Mouse (Mus musculus) small intestine, adult 2 months (tissue): ENCODE measurements around the gene Wbp1l. TPM values are rescaled to one million over a fixed set of nuclear protein-coding genes. Genes with fewer than 3 reads are reported as not detected.

Experiments used
- H3K27ac ChIP-seq: fragments of 200-500 bp; 2 replicates; pipeline ENCODE4 v1.5.1; 2012; ENCODE audit warnings: low read depth, low read length, control low read depth, inconsistent platforms; ENCODE audit not compliant: insufficient read depth
- H3K27me3 ChIP-seq: fragments of 200-500 bp; 2 replicates; pipeline ENCODE4 v1.6.1; 2012; ENCODE audit warnings: mild to moderate bottlenecking, moderate library complexity, low read length, inconsistent platforms; ENCODE audit not compliant: control insufficient read depth, insufficient read depth
- H3K36me3 ChIP-seq: fragments of 200-500 bp; 2 replicates; pipeline ENCODE4 v1.6.1; 2012; ENCODE audit warnings: mild to moderate bottlenecking, low read length, control low read depth, inconsistent platforms; ENCODE audit not compliant: control insufficient read depth, insufficient read depth
- H3K4me1 ChIP-seq: fragments of 200-500 bp; 2 replicates; pipeline ENCODE4 v1.6.1; 2012; ENCODE audit warnings: low read length, inconsistent platforms, mixed read lengths; ENCODE audit not compliant: control insufficient read depth, insufficient read depth, insufficient read length
- H3K4me3 ChIP-seq: fragments of 200-500 bp; 2 replicates; pipeline ENCODE4 v1.5.1; 2012; ENCODE audit warnings: low read depth, mild to moderate bottlenecking, control low read depth, inconsistent platforms, low read length, moderate library complexity
- CTCF ChIP-seq: fragments of 200-500 bp; IDR thresholded peaks from 2 replicates; pipeline ENCODE4 v1.5.1; 2012; ENCODE audit warnings: low read depth, mild to moderate bottlenecking, control low read depth, inconsistent platforms, low read length, moderate library complexity, mixed read lengths; ENCODE audit not compliant: insufficient replicate concordance, insufficient read length; ENCODE audit errors: extremely low read depth
- POLR2A ChIP-seq: fragments of 200-500 bp; IDR thresholded peaks from 2 replicates; pipeline ENCODE4 v1.6.1; 2012; ENCODE audit warnings: low read depth, mild to moderate bottlenecking, control low read depth, inconsistent platforms, low read length, moderate library complexity
- WGBS: fragments of 180-500 bp; shearing (Covaris S2); methylation state at CpG from one replicate; pipeline ENCODE4 v1.1.7; 2018; 5-methylcytosine and 5-hydroxymethylcytosine counted together
- polyA plus RNA-seq: library from polyadenylated mRNA; depleted of rRNA; stranded (reverse); fragments of >200 nt; gene quantifications from 2 replicates; pipeline ENCODE4 v1.2.3, GENCODE M21; 2012

Gene Wbp1l
- polyA plus RNA-seq, 1 experiment: 42.4 TPM

- TF ChIP-seq CTCF: no peak
- peak; percentile 55; the same call in 1 of the 2 replicates for TF ChIP-seq POLR2A
These were observed 90.8 kb downstream of the Wbp1l start, which contains the start of gene Borcs7 for GRCm38 (mm10) chr19:46689460-46690372. Gene Borcs7, plus strand, starts transcription at chr19:46689906.

GRCm38 (mm10) chr19:46690387-46690786, 91.5 kb downstream of the Wbp1l start:
- Histone ChIP-seq H3K4me1 (peaks cover 3% of the 10 kb centered on the region; the same call in 1 of the 2 replicates), H3K36me3 (no peaks in the 10 kb centered on the region), H3K4me3 (peak overlapping the region; percentile 97), H3K27ac (no peak overlapping the region), H3K27me3 (no peaks in the 10 kb centered on the region)
- WGBS: 71% methylated on average over 11 of the region's 11 CpGs
- TF ChIP-seq POLR2A: no peak
- TF ChIP-seq CTCF: no peak

More at GRCm38 (mm10) chr19:46689460-46690372, 90.8 kb downstream of the Wbp1l start, which contains the start of gene Borcs7:
- H3K4me1 ChIP-seq: peaks cover 3% of the 10 kb centered on the region; the same call in 1 of the 2 replicates
- peak within 1 kb of the TSS; percentile 97 for H3K4me3 ChIP-seq
- H3K27me3 ChIP-seq: no peaks in the 10 kb centered on the region
- WGBS: 3% methylated on average over 44 of the region's 44 CpGs
- peak within 1 kb of the TSS; percentile 78 for H3K27ac ChIP-seq
- no peaks in the 10 kb centered on the region for H3K36me3 ChIP-seq

DNA sequence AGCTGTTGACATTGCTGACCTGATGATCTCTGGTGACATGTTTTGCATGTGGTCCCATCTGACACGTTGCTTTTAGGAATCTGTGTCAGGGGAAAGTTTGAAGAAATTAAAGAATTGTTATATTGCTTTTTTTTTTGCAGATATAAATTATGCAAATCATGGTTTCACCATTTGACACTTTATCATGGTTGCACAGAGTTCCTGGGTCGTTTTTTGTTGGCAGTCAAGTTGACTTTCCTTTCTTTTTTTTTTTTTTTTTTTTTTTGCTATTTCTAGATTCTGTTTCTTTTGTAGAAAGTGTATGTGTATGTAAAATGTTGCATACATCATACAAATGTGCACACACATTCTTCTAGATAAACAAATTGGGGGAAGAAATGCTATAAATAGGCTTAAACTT, 92.2 kb downstream of the Wbp1l start:
- Histone ChIP-seq H3K27ac (no peak overlapping the region), H3K36me3 (no peaks in the 10 kb centered on the region), H3K4me3 (no peak overlapping the region), H3K4me1 (peaks cover 3% of the 10 kb centered on the region; the same call in 1 of the 2 replicates), H3K27me3 (no peaks in the 10 kb centered on the region)
- 51% methylated on average over 2 of the region's 2 CpGs for WGBS
- TF ChIP-seq CTCF (no peak), POLR2A (no peak)

- Histone ChIP-seq H3K4me1 (peaks cover 3% of the 10 kb centered on the region; the same call in 1 of the 2 replicates), H3K36me3 (no peaks in the 10 kb centered on the region), H3K27me3 (no peaks in the 10 kb centered on the region), H3K4me3 (no peak overlapping the region), H3K27ac (no peak overlapping the region)
- TF ChIP-seq CTCF: no peak
- no peak for TF ChIP-seq POLR2A
- 86% methylated on average over 4 of the region's 4 CpGs for WGBS
These were observed 94.3 kb downstream of the Wbp1l start for GRCm38 (mm10) chr19:46693146-46693545.

DNA sequence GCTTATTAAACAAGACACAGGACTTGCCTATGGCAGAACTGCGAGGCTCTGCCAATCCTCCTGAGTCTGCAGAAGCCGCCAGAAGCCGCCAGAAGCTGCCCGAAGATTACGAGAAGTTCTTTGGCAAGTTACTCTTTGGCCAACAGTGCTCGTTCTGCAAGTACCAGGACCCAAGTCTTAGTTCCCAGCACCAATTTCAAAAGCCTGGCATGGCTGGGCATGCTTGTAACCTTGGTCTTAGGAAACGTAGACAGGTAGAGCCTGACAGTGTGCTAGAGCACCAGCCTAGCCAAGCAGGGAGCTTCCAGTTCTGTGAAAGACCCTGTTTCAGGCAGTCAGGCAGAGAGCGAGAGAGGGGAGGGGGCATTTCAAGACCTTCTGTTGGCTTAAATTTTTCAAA, 97.6 kb downstream of the Wbp1l start:
- 96% methylated on average over 8 of the region's 8 CpGs for WGBS
- no peak overlapping the region for H3K27ac ChIP-seq
- peaks cover 6% of the 10 kb centered on the region for H3K36me3 ChIP-seq
- H3K4me1 ChIP-seq: peaks cover 4% of the 10 kb centered on the region; the same call in 1 of the 2 replicates
- H3K27me3 ChIP-seq: no peaks in the 10 kb centered on the region
- TF ChIP-seq POLR2A (no peak), CTCF (no peak)
- H3K4me3 ChIP-seq: no peak overlapping the region

- TF ChIP-seq POLR2A (no peak), CTCF (no peak)
- H3K4me1 ChIP-seq: peaks cover 4% of the 10 kb centered on the region; the same call in 1 of the 2 replicates
- peaks cover 6% of the 10 kb centered on the region for H3K36me3 ChIP-seq
- H3K27me3 ChIP-seq: no peaks in the 10 kb centered on the region
- no peak overlapping the region for H3K27ac ChIP-seq
- WGBS: 95% methylated on average over 7 of the region's 7 CpGs
- H3K4me3 ChIP-seq: no peak overlapping the region
These were observed 98.1 kb downstream of the Wbp1l start for GRCm38 (mm10) chr19:46696943-46697342.

DNA sequence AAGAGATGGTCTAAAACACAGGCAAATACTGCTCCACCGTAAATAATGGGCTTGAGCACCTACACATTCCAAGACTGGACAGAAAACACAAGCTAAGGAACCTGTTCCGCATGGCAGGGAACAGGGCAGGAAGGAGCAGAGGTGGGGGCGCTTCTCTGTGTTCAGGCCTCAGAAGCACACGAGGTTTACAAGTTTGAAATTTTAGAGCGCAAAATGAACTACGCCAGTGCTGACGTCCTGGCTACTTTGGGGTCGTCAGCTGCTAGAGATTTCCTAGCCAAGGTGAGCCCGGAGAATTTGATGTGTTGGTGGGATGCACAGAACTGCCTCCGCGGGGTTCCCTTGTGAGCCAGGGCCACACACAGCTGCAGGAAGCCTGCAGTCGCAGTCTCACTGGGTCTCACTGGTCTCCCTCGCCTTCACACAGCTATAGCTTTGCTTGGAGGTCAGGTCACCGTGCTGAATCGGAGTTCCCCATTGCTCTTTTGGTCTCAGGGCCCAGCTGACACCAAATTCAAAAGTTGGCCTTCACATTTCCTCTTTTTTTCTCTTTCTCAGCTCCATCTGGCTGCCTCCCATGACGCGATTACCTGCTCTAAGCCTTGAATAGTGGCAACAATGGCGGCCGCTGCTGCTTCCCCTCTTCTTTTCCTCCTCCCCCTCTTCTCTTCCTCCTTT, 99.1 kb downstream of the Wbp1l start:
- Histone ChIP-seq H3K4me1 (peaks cover 4% of the 10 kb centered on the region; the same call in 1 of the 2 replicates), H3K4me3 (no peak overlapping the region), H3K36me3 (peaks cover 6% of the 10 kb centered on the region), H3K27me3 (no peaks in the 10 kb centered on the region), H3K27ac (no peak overlapping the region)
- WGBS: 73% methylated on average over 19 of the region's 19 CpGs
- TF ChIP-seq CTCF: no peak
- no peak for TF ChIP-seq POLR2A
